Mouse (Mus musculus) embryo, embryonic 10 days (tissue): Measurements from ENCODE around the gene Gm7138.
"Not testable (repeated sequence)": the region's sequence is repeated elsewhere in the genome, so short reads cannot be mapped to it uniquely, and the experiment has no call there.

Experiments used
- DNase-seq: peaks from one replicate; pipeline ENCODE4 v3.0.0-alpha.2; 2015; ENCODE audit warnings: low spot score

The Gm7138 gene

DNA sequence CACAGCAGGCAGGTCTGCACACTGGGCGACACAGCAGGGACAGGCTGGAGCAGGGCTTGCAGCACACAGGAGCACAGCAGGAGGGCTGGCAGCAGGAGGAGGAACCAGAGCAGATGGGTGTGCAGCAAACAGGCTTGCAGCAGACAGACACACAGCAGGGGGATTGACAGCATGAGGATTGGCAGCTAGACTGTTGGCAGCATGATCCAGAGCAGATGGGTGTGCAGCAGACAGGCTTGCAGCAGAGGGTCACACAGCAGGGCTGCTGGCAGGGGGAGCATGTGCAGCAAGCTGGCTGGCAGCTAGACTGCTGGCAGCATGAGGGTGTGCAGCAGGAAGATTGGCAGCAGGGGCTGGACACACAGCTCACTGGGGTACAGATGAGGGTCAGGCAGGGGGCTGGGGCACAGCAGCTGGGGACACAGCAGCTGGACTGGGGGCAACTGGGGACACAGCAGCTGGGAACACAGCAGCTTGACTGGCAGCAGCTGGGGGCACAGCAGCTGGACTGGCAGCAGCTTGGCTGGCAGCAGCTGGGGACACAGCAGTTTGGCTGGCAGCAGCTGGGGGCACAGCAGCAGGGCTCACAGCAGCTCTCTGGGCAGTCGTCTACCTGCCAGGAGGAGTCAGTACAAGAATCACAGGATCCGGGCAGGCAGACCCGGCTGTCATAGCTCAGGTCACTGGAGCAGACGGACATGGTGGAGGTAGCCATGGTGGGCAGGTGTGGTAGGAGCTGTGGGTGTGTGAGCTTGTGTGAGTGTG lies 34.6 kb downstream of the Gm7138 start, which contains the start of gene Gm18596:
Gene Gm18596 (minus strand): TSS at position 715 of the 765 bp plus-strand sequence.
- DNase-seq = not testable (repeated sequence)

DNA sequence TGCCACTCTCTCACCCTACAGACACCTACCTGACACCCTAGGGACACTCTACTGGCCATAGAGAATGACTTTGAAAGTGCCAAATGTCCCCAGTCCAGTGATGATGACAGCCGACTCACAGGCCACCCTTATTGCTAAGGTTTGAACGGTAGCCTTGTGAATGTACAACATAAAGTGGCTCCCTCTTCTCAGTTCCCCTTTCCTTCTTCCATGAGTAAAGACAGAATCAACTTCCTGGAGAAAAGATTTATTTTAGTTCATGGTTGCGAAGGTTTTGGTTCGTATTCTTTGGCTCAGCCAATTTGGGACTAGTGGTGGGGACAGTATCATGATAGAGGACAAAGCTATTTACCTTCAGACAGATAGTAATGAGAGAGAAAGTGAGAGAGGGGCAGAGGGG lies 37.8 kb downstream of the Gm7138 start:
- DNase-seq = no peak

DNA sequence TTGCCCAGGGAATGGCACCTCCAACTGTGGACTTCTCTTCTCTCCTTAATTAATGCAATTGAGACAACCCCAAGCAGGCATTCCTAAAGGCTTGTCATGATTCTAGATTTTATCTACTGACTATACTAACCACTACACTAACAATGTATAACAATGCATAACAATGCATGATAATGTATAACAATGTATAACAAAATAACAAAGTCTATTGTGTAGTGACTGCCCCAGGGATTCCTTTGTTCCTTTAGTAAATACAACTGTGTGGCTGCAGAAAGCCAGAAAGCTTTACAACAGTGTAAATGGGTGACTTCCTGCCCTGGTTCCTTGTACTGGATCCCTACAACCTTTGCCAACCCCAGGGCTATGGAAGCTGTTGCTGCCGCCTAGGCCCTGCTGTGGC lies 40.8 kb downstream of the Gm7138 start:
- DNase-seq = no peak

DNA sequence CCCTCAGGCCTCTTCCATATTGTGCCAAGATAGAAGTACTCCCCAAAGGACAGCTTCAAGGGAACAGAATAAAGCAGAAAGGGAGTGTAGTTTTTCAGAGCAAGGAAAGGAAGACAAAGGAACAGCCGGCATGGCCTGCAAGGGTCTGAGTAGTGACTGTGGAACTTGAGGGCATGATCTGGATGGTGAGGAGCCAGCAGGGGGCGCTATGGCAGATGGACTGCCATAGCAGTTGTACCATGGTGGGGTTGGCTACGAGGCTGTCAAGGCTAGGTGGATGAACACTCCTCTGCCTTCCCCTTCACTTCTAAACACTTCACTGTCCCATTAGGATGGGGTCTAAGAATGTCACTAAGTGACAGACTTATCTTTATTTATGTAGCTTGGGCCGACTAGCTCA lies 47.5 kb downstream of the Gm7138 start:
- peak; percentile 45 for DNase-seq

DNA sequence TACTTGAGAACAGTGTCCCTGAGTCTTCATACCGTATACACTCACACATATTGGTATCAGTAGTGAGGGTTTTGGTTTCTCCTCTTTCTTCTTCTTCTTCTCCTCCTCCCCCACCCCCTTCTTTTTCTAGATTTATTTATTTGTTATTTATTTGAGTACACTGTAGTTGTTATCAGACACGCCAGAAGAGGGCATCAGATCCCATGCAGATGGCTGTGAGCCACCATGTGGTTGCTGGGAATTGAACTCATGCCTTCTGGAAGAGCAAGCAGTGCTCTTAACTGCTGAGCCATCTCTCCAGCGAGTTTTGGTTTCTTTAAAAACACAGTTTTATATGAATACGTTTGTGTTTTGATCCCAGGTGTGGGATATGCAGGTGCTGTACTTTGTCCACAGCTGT lies 48.5 kb downstream of the Gm7138 start:
- no peak for DNase-seq
